ENCODE assay signal across 12 mouse cellular contexts in the genomic region with DNA sequence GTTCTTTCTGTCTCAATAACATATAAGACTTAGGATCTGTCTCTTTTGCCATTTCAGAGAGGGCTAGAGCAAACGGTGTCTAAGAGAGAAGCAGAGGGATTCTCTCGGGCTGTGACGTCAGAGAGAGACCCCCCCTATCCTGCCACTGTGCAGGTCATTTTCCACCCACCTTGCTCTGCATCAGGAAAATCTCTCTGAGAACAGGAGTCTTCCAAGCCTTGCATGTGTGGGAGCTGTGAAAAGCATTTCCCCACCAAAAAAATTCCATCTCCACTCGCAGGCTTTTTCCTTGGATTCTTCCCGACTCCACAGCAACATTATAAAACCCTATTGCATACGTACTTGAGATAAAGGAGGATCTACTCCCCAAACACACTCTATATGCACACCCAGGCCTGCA.
"Had no signal": no experiment of that assay in that cellular context is flagged by ENCODE, and none has a peak within 500 bp of the region (broad histone marks: within the 10 kb centered on the region; RNA-seq: fewer than 3 reads in every experiment).

No protein-coding gene starts in this region.

- H3K4me3 ChIP-seq: limb, embryonic 15.5 days; liver, embryonic 12.5 days; midbrain, embryonic 10.5 days; myocyte; stomach, embryonic 15.5 days had no signal

- DNase-seq: kidney, postnatal 10 days; layer of hippocampus, postnatal 36 days; lung, embryonic 14.5 days; lung, postnatal 10 days; lung, postnatal 4 days; midbrain, embryonic 14.5 days; thymus, postnatal 14 days had no signal

- H3K4me1 ChIP-seq: liver, embryonic 12.5 days; stomach, embryonic 15.5 days had no signal

- H3K27ac ChIP-seq: liver, embryonic 12.5 days; stomach, embryonic 15.5 days had no signal

- H3K27me3 ChIP-seq: limb, embryonic 15.5 days; liver, embryonic 12.5 days; stomach, embryonic 15.5 days had no signal

- H3K36me3 ChIP-seq: limb, embryonic 15.5 days; liver, embryonic 12.5 days; midbrain, embryonic 10.5 days; stomach, embryonic 15.5 days had no signal
